Mouse (Mus musculus) liver, postnatal 0 days (tissue): ENCODE data around the gene Gns. TPM values are rescaled to one million over a fixed set of nuclear protein-coding genes. Genes with fewer than 3 reads are reported as not detected.

Experiments
- ATAC-seq: fragments of 200-750 bp; cut with Nextera tagmentation; 2 replicates; pipeline ENCODE4 v1.8.0; 2017; ENCODE audit warnings: mild to moderate bottlenecking, moderate library complexity
- DNase-seq: peaks from one replicate; pipeline ENCODE4 v3.0.0-alpha.2; 2016
- H3K27ac ChIP-seq: fragments of 300-500 bp; sonication (generic); 2 replicates; pipeline ENCODE4 v1.5.1; 2014; ENCODE audit warnings: antibody characterized with exemption, moderate library complexity, mild to moderate bottlenecking, low read depth
- H3K27me3 ChIP-seq: fragments of 300-500 bp; sonication (generic); 2 replicates; pipeline ENCODE4 v1.6.1; 2014; ENCODE audit warnings: low read length, control low read depth, mixed read lengths; ENCODE audit not compliant: insufficient read depth
- H3K36me3 ChIP-seq: fragments of 300-500 bp; sonication (generic); replicated peaks from 2 replicates; pipeline ENCODE4 v1.6.1; 2014; ENCODE audit warnings: mild to moderate bottlenecking, control low read depth, low read length, moderate library complexity, mixed read lengths; ENCODE audit not compliant: insufficient read depth
- H3K4me1 ChIP-seq: fragments of 300-500 bp; sonication (generic); 2 replicates; pipeline ENCODE4 v1.6.1; 2014; ENCODE audit warnings: antibody characterized with exemption, mild to moderate bottlenecking, control low read depth; ENCODE audit not compliant: insufficient read depth
- H3K4me2 ChIP-seq: fragments of 300-500 bp; sonication (generic); 2 replicates; pipeline ENCODE4 v1.6.1; 2014; ENCODE audit warnings: low read depth, mild to moderate bottlenecking, low read length, moderate library complexity, mixed read lengths
- H3K4me3 ChIP-seq: fragments of 300-500 bp; sonication (generic); 2 replicates; pipeline ENCODE4 v1.5.1; 2014; ENCODE audit warnings: low read depth, low read length
- H3K9ac ChIP-seq: fragments of 300-500 bp; sonication (generic); replicated peaks from 2 replicates; pipeline ENCODE4 v1.6.1; 2014; ENCODE audit warnings: mild to moderate bottlenecking, moderate library complexity
- H3K9me3 ChIP-seq: fragments of 300-500 bp; sonication (generic); 2 replicates; pipeline ENCODE4 v1.6.1; 2016; ENCODE audit warnings: mild to moderate bottlenecking, control low read depth, low read length, mixed read lengths
- CTCF ChIP-seq: sonication (generic); IDR thresholded peaks from 2 replicates; pipeline ENCODE4 v1.5.1; 2016; ENCODE audit warnings: antibody characterized with exemption, low read depth
- EP300 ChIP-seq: IDR thresholded peaks from 2 replicates; pipeline ENCODE4 v1.6.1; 2016; ENCODE audit warnings: antibody characterized with exemption, low read depth, mild to moderate bottlenecking
- WGBS: fragments of 180-500 bp; shearing (Covaris S2); extraction: QIAGEN DNeasy Blood & Tissue Kit; methylation state at CpG from one replicate; pipeline ENCODE4 v1.1.7; 2014; ENCODE audit not compliant: insufficient replicate concordance; 5-methylcytosine and 5-hydroxymethylcytosine counted together
- polyA plus RNA-seq: library from polyadenylated mRNA; unstranded; fragments of >200 nt; fragmentation: Nextera tagmentation; extraction: Ambion mirVana; gene quantifications from 2 replicates; pipeline ENCODE4 v1.2.1, GENCODE M21; 2015

Gene Gns
- polyA plus RNA-seq, 1 experiment from 2014 or later, result 27.7 TPM

DNA sequence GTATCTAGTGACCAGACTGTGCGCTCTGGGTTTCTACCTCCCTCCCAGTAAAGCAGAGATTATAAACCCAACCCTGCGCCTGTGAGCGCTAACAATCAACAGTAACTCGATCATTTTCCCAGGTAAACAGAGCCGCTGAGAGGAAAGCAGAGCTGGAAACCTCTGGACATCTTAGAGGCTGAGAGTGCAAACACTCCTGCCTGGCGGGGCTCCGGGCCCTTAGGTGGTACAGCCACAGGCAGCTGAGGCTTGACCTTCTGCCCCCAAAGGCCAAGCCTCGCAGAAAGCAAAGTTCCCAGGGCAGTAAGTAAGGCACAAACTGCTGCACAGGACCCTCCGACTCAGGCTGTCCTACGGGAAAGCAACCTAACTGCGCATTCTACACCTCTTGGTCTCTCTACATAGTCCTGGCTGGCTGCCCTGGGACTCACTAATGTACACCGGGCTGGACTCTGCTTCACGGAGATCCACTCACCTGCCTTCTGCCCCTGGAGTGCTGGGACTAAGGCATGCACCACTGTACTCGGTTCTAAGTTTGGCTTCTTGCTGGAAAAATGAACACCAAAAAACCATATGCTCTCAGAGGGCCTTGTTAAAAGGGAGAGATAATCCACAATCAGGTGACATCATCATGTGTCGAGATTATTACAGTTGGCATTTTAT lies 69.7 kb downstream of the Gns start:
- WGBS, result 56% methylated on average over 15 of the region's 15 CpGs
- Histone ChIP-seq H3K36me3 (no peaks in the 10 kb centered on the region; the same call in 1 of the 2 replicates), H3K9me3 (no peaks in the 10 kb centered on the region), H3K4me1 (peaks cover 65% of the 10 kb centered on the region), H3K27me3 (no peaks in the 10 kb centered on the region), H3K4me3 (no peak overlapping the region), H3K4me2 (0 out of 2 replicates have a peak overlapping the region, but pooled peaks have one; percentile 18), H3K9ac (0 out of 2 replicates have a peak overlapping the region, but pooled peaks have one; percentile 16), H3K27ac (peak overlapping the region; percentile 71)
- no peak for TF ChIP-seq CTCF
- no peak for TF ChIP-seq EP300
- ATAC-seq (no peak), DNase-seq (no peak)

- H3K4me2 ChIP-seq, result peak overlapping the region; percentile 22
- H3K36me3 ChIP-seq, result peaks cover 2% of the 10 kb centered on the region; the same call in 1 of the 2 replicates
- peak overlapping the region; percentile 71 for H3K27ac ChIP-seq
- peaks cover 54% of the 10 kb centered on the region for H3K4me1 ChIP-seq
- H3K27me3 ChIP-seq, result no peaks in the 10 kb centered on the region
- no peak overlapping the region for H3K4me3 ChIP-seq
- TF ChIP-seq EP300 (no peak), CTCF (no peak)
- peak; percentile 35; the same call in 1 of the 2 replicates for ATAC-seq
- no peaks in the 10 kb centered on the region for H3K9me3 ChIP-seq
- no peak for DNase-seq
- no peak overlapping the region; the same call in 1 of the 2 replicates for H3K9ac ChIP-seq
- 55% methylated on average over 28 of the region's 28 CpGs for WGBS
These were observed 70.8 kb downstream of the Gns start for GRCm38 (mm10) chr10:121435546-121436257.

GRCm38 (mm10) chr10:121436258-121436645 lies 71.4 kb downstream of the Gns start:
- DNase-seq (no peak), ATAC-seq (0 out of 2 replicates have a peak, but pooled peaks have one; percentile 18)
- Histone ChIP-seq H3K36me3 (peaks cover 2% of the 10 kb centered on the region; the same call in 1 of the 2 replicates), H3K9me3 (no peaks in the 10 kb centered on the region), H3K27ac (peak overlapping the region; percentile 62; the same call in 1 of the 2 replicates), H3K27me3 (no peaks in the 10 kb centered on the region), H3K9ac (no peak overlapping the region; the same call in 1 of the 2 replicates), H3K4me2 (peak overlapping the region; percentile 22; the same call in 1 of the 2 replicates), H3K4me3 (no peak overlapping the region), H3K4me1 (peaks cover 48% of the 10 kb centered on the region)
- TF ChIP-seq EP300 (no peak), CTCF (no peak)
- WGBS, result 28% methylated on average over 8 of the region's 8 CpGs

DNA sequence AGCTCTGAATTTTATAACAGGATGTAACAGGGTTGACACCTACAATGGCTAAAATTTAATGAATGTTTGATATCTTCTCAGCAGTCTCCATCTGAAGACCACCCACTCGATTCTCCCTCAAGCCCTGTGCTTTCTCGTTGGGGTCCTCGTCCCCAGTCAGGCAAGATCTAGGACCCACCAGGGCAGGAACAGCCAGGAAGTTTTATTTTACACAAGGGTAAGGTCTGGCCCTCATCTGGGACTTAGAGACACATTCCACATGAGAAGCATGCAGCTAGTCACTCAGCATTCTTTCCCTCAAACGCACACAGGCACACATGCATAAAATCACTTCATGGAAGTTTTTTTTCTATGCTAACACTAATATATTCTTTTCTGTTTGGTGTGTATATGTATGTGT lies 71.8 kb downstream of the Gns start:
- DNase-seq (no peak), ATAC-seq (no peak)
- Histone ChIP-seq H3K4me1 (peaks cover 44% of the 10 kb centered on the region), H3K36me3 (peaks cover 2% of the 10 kb centered on the region), H3K27me3 (no peaks in the 10 kb centered on the region), H3K9me3 (no peaks in the 10 kb centered on the region), H3K4me3 (no peak overlapping the region), H3K4me2 (peak overlapping the region; percentile 22; the same call in 1 of the 2 replicates), H3K9ac (no peak overlapping the region; the same call in 1 of the 2 replicates), H3K27ac (peak overlapping the region; percentile 62; the same call in 1 of the 2 replicates)
- WGBS, result 46% methylated on average over 4 of the region's 4 CpGs
- TF ChIP-seq CTCF (no peak), EP300 (no peak)

DNA sequence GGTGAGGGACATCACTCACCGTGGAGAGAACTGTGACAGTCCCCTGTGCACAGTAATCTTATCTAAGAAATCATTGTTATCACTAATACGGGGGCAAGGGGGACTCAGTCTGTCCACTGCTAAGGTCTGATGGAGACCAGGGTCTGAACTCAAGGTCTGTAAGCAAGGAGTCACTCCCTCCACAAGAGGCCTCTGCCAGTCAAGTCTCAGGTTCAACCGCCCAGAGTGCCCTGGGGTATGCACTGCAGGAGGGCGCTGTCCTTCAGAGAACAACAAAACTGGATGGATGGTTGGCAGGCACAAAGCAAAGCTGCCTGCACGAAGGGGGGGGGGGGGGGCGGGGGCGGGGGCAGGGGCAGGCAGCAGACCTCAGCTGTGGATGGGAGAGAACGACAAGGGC lies 73.2 kb downstream of the Gns start:
- no peak overlapping the region for H3K4me3 ChIP-seq
- H3K4me2 ChIP-seq, result no peak overlapping the region
- DNase-seq (no peak), ATAC-seq (no peak)
- no peaks in the 10 kb centered on the region for H3K27me3 ChIP-seq
- H3K27ac ChIP-seq, result no peak overlapping the region
- no peak for TF ChIP-seq EP300
- no peak for TF ChIP-seq CTCF
- peaks cover 2% of the 10 kb centered on the region for H3K36me3 ChIP-seq
- no peaks in the 10 kb centered on the region for H3K9me3 ChIP-seq
- H3K9ac ChIP-seq, result no peak overlapping the region
- 65% methylated on average over 5 of the region's 8 CpGs for WGBS
- H3K4me1 ChIP-seq, result peaks cover 30% of the 10 kb centered on the region

- TF ChIP-seq CTCF (no peak), EP300 (no peak)
- H3K27me3 ChIP-seq, result no peaks in the 10 kb centered on the region
- H3K4me3 ChIP-seq, result no peak overlapping the region
- H3K36me3 ChIP-seq, result peaks cover 2% of the 10 kb centered on the region
- DNase-seq (no peak), ATAC-seq (peak; percentile 46)
- no peak overlapping the region for H3K4me2 ChIP-seq
- H3K9ac ChIP-seq, result no peak overlapping the region
- 62% methylated on average over 12 of the region's 12 CpGs for WGBS
- peak overlapping the region; percentile 22; the same call in 1 of the 2 replicates for H3K27ac ChIP-seq
- peaks cover 24% of the 10 kb centered on the region for H3K4me1 ChIP-seq
- no peaks in the 10 kb centered on the region for H3K9me3 ChIP-seq
These were observed 74.4 kb downstream of the Gns start for GRCm38 (mm10) chr10:121439310-121439731.
